Mouse (Mus musculus) ovary, postnatal 36 days (tissue): ENCODE measurements around the gene Tspan18.

Experiments
- DNase-seq: peaks from one replicate; pipeline ENCODE4 v3.0.0; 2022; ENCODE audit warnings: low spot score, mixed read lengths

Gene Tspan18

DNA sequence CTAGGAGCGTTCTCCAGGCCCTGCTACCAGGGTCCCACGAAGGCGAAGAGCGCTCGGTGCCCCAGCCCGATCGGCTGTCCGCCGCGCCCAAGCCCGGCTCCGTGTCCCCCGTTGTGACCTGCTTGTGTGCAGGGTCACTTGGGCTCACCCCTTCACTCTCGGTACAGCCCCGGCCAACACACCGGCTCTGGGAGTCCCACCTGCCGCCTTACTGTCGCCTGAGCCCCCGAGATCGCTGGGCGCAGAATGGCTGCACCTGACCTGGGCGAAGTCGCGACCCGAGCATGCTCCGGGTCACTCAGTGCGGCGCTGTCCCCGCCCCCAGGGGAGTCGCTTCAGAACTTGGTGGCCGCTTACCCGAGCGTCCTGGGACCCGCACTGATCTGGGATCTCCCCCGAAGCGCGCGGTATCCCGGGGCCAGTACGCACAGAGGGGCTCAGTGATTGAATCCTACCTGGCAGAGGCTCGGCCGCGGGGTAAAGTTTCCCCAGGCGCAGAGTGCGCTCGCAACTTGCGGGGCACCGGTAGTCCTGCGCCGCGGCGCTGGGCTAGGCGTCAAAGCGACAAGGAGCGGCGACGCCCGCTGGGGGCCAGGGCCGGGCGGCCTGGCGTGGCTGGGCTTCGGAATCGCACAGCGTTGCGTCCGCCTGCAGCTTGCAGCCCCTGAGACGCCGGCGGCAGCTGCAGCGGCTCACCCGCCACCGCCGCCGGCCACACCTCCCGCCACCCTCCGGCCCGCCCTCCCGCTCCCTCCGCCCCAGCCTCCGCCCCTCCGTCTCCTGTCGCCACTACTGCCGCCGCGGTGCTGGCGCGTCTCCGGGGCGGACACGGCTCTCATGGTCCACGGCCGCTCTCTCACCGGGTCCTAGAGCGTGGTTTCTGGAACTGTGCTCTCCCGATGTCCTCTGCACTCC is at the start of gene Tspan18:
Gene Tspan18 (minus strand): TSS at position 689 of the 915 bp plus-strand sequence.
- peak; percentile 79 for DNase-seq

DNA sequence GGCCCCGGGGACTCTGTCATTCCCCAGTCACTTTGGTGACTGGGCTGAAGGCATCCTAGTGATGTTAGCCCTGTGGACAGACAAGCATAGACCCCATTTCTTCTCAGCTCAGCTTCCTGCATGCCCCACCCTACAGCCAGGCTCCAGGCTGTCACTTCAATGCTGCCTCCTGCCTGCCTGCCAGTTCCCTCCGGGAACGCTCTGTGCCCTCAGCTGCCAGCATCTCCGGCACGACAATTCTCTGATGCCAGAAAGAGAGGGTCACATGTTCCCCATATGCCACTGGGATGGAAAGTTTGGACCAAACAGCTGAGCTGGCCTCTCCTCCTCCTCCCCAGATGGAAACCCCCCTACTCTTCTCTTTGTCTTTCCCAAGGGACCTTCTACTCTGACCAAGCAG is 49.5 kb upstream of the Tspan18 start:
- DNase-seq: no peak

DNA sequence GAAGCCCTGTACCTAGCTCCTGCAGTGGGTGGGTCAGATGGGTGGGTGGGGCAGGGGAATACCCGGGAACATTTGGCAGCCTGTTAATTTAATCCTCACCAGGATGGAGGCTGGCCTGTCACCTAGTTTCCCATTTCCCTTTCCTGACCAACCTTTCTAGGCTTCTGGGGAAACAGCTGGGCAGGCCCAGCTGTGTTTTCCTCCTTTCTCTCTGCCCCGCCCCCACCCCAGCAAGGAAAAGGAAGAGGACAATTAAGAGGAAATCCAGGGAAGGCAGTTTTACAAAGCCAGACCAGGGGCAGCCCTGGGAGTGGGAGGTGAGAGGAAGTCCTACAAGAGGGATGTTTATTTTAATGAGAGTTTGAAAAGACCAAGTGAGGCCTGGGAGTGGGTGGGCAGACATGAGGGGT is 46.4 kb upstream of the Tspan18 start:
- DNase-seq: no peak

DNA sequence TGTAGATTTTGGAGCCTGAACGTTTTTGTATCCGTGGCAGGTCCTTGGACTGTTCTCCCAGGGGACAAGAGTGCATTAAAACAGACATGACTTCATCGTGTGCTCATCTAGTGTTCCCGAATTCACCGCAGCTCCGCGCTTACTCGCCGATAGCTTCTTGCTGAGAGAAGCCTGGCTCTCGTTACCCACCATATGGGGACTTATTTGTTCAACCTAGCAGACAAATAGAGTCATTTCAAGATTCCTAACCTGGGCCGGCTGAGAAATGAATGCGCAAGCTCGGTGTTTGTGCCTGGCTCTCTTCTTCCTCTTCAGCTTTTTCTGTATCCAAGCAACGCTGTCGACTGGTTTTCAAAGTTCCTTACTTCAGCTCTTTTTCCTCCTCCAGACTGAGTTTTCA is 43.5 kb upstream of the Tspan18 start:
- no peak for DNase-seq

DNA sequence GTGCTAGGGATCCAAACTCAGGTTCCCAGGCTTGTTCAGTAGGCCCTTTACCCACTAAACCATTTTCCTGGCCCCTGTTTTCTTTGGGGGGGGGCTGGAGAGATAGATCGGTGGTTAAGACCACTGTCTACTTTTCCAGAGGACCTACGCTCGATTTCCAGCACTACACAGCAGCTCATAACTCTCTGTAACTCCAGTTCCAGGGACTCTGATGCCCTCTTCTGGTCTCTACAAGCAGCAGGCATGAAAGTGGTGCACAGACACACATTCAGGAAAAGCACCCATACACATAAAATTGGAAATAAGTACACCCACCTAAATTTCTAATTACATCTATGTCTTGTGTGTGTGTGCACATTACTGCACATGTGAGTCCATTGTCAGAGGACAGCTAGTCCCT is 42.9 kb upstream of the Tspan18 start:
- no peak for DNase-seq

DNA sequence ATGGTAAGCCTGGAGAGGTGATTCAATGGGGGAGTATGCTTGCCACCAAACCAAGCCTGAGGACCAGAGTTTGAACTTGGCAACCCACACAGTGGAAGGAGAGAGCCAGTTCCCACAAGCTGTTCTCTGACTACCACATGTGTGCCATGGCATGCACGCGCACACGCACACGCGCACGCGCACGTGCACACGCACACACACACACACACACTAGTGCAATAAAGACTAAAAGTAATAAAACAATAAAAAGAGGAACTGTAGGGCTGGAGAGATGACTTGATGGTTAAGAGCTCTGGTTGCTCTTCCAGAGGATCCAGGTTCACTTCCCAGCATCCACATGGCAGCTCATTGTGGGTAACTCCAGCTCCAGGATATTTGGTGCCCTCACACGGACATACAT is 38.6 kb upstream of the Tspan18 start:
- DNase-seq: no peak

DNA sequence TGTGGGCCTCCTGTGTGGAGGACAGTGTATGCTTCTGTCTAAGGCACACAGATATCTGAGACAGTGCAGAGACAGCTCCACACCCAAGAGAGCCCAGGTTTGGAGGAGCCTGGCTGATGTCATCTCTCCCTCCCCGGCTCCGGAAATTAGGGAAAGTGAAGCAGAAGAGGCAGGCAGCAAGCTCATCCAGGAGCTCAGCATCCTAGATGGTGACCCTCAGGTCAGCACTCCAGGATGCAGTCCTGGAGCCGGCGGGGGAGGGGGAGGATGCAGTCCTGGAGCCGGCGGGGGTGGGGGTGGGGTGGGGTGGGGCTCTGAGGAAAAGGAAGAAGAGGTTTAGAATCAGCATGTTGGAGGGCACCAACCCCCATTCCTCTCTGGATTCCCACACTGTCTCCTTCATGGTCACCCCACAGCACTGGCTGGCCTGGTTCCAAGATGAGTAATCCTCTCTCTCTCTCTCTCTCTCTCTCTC is 37.8 kb upstream of the Tspan18 start:
- no peak for DNase-seq

DNA sequence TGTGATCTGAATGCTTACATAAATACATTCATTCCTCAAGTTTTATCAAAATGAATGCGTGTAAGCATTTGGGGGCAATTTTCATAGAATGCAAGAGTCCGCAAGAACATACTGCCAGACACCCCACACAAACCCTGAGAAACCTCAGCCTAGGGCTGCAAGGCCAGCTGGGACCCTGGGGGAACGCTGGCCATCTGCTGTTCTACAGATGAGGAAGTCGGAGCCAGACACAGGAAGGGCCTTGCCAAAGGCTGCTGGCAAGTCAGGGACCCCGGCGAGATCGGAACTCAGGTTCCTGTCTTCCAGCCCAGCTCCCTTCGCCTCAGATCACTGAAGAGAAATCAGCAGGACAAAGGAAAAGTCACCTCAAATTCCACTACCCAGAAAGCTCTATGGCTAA is 34.6 kb upstream of the Tspan18 start:
- DNase-seq: no peak

DNA sequence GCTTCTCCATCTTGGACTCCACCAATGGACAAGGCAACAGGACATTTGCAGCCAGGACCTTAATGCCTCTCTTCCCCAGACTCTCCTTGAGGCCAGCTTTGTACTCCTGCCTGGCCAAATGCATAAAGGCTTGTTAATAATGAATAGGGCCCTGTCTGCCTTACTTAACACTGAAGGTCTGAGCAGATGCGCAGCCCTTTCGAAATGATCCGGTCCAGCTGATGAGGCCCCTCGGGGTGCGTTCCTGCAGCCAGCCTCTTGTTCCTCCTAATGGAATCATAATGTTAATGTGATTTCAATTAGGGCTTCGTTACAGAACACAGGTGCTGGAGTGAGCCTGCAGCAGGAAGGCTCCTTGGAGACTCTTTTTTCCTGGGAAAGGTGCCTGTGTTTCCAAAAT is 33.7 kb upstream of the Tspan18 start:
- no peak for DNase-seq

DNA sequence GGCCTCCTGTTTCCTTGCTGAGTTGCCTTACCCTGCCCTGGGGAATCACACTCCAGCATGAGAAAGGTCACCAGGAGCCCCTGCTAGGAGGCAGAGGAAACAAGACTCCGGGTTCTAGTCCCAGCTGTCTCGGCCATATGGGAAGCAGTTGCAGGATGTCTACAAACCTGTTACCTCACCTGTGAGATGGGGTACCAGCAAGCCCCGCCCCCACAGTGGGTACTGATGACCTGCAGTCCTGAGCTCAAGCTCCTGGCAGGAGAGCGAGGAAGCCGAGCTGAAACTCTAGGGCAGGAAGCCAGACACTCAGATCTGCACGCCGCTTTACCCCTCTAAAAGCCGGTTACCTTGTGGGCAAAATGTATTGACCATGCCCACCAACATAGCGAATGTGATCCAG is 31.1 kb upstream of the Tspan18 start:
- DNase-seq: no peak

DNA sequence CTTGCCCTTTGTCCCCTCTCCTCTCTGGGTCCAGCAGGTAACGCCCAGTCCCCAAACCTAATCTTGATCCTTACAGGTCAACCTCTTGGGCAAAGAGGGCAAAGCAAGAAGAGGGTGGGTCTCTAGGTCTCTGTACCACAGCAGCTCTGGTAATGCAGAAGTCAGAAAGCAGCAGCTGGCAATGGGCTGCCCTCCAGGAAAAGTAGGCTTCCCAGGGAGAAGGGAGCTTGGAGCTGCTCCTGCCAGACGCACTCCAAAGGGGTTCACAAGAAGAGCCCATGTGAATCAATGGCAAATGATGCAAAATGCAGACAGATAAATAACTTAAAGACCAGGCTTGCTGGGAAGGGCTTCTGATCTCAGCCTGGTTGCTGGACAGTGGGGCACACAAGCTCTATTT is 30.6 kb upstream of the Tspan18 start:
- DNase-seq: no peak

DNA sequence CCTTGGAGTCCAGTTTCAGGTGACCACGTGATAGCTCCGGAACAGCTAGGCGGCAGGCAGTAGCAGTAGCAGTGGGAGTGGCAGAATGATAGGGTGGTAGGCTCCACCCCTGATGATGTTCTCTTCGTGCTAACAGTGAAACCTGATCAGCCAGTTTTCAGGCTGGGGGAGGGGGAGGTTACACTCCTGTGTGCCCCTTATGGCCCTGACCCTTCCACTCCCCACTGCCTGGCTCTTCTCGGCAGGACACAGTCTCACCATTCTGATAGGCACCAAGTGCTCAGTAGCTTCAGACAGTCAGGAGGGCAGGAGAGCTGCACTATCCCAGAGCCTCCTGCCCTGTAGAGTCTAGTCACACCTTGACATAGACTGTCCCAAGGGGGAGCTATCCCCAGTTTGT is 27.1 kb upstream of the Tspan18 start:
- DNase-seq: no peak

DNA sequence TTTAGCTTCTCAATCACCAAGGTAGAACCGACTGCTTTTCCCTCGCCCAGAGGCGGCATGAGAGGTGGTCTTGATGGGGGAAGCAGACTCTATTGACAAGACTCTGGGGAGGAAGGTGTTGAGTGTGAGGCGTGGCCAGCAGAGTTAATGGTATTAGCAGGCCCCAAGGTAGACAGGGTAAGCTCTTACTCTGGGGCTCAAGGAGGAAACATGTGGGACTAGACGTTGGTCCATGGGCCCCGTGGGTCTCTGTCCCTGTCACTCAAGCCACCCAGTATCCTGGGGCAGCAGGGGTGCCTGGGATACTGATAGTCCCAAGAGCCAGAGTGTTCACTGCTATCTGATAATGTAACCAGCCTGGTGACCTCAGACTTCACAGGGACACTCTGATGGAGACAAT is 26.0 kb upstream of the Tspan18 start:
- DNase-seq: no peak

DNA sequence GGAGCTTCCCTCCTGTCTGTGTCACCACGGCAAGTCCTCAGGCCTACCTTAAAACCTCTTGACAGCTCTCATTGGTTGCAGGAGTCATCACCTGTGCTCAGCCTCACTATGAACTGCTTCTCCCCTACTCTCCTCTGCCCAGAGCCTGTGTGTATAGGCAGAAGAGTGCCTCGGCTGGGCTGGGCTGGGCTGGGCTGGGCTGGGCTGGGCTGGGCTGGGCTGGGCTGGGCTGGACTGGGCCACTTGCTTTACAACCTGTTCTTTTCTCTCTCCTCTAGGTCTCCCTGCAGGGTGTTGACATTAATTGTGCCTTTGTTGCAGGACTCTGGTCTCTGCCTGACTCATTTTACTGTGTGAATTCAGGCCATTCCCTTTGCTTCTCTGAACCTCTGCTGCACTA is 23.1 kb upstream of the Tspan18 start:
- DNase-seq: no peak

DNA sequence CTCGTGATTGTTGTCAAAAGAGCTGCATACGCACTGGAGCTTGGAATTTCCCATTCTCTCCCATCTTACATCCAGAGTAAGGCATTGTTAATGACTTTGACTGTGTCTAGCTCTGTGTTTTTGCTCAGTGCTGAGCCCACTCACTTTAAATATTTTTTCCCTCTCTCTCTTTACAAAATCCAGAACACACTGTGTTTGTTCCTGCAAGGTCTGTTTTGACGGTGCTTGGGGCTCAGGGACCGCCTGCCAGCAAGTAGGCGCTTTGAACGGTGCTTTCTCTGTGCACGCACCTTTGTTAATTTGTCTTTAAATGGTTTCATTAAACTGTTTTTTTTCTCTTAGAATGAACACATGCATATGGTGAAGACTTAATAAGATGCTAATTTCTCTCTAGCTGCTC is 21.5 kb upstream of the Tspan18 start:
- DNase-seq: no peak

DNA sequence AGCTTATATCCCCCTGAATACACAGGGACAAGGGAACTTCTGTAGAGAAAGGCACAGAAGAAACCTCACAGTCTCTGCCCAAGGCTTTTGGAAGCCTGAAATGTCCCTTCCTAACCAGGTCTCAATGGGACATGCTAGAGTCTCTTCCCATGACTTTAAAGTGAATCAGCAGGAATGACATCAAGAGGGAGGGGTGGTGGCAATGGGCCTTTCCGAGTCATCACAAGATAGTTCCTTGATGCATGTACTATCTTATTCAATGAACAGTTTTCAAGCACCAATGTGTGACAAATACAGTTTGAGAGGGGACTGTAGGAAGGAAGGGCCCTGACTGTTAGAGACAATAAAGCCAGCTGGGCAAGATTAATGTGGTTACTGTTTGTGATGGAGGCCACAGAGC is 20.3 kb upstream of the Tspan18 start:
- no peak for DNase-seq

DNA sequence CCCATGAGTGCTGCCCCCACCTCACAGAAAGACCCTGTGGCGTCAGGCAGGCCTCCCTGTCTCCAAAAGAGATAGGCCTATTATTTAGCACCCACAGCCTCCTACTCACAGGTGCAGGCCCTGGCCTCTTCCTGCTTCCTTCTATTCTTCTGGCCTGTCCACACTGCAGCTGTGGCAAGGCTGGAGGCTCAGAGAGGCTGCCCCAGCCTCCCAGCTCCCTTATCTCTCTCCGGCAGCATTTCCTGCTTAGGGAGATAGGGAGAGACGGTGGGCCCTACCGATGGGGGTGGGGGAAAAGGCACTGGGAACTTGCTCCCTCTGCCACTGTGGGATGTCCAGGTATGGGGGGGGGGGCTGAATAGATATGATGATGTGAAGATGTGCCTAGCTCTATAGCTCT is 19.4 kb upstream of the Tspan18 start:
- no peak for DNase-seq

DNA sequence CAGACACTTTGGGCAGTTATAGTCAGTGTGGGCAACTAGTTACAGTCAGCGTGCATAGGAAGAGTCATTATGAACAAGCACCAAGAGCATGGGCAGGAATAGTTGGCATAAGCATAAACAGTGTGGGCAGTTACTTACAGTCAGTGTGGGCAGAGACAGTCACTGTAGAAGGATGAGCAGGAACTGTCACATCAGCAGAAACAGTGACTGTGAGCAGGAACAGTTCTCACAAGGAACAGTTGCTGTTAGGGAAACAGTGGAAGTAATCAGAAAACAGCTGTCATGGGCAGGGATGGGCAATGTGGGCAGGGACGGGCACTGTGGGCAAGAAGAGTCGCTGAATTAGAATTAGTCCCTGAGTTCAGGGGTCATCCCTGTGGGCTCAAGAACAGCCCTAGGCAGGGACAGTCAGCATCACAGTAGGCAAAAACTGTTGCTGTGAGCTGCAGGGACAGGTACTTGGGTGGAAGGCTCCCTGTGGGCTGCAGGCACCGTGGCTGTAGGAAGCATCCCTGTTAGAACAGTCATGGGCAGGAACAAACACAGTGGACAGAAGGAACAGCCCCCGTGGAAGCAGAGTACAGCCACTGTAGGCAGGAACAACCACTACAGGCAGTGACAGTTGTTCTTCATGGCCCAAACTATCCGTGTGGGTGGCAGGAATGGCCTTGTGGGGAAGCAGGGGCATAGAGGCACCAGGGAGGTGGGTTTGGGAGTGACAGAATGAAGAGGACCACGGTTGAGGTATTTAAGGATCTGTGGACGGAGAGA is 18.8 kb upstream of the Tspan18 start:
- DNase-seq: no peak

DNA sequence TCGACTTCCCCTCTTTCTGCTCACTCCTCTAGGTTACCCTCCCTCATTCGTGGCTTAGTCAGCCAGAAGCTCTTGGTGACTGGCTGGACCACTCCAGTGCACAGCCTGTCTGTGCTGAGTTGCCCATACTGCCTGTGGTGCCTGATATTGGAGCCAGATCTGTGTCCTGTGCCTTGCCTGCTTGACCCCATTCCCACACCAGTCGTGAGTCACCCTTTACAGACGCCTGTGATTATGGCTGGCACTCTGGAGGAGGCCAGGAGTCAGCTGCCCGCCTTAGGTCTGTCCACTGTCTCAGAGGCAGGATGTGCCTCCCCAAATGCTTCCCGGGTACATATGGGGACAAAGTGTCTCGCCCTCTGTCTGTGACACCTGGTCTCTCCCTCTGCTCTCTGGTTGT is 17.0 kb upstream of the Tspan18 start:
- no peak for DNase-seq

DNA sequence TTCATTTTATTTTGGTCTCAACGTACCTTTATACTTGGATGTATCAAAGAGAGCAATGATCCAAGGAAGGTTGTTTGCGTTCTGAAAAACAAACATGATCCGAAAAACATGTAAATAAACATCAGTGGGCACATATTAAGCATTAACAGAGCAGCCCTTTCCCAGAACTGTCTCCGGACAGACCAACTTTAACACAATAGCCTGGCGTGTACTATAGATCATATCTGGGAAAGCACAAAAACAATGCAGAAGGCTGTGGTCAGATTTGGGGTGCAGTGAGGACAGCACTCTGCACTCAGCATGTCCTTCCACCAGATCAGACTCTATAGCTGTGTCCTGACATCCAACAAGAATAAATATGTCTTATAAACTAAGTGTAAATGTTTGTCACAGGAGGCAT is 12.7 kb upstream of the Tspan18 start:
- no peak for DNase-seq

DNA sequence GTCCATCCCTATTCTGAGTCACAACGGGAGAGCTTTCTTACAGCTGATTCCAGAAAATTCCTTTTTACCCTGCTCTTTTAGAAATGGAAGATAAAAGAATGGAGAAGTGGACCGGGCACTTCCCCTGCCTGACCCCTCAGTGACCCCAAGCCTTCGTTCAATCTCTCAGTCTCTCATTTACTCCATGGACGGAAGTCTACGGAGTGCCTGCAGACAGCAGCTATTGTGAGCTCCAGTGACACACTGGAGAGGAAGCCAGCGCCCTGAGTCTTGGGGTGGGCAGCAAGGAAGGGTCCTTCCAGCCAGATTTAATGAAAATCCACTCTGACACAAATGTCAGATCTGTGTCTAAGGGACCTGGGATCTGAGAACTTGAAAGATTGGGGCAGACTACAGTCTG is 12.3 kb upstream of the Tspan18 start:
- DNase-seq: no peak

DNA sequence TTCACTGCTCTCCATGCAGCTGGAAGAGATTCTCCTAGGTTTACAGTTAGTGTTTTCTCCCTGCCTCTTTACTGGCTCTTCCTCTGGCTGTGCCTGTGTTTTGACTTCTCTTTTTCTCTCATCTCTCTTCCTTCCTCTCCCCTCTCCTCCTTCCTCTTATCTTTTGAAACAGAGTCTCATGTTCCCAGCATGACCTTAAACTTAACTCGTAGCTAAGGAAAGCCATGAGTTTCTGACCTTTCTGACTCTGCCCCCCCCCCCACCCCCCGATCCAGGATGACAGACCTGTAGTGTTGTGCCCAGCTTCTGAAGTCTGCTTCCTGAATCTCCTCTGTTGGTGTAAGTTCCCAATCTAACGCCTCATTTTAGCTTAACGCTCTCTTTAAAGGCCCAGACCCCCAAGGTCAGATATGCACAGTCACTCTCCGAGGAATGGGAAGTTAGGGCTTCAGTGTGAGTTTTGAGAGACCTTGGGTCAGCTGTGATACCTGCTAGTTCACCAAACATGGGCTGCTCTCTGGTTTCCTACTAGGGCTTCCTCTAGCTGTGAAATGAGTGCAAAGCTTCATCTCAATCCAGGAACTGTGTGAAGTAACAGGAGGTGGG is 11.5 kb upstream of the Tspan18 start:
- DNase-seq: no peak
